Mouse (Mus musculus) T-helper 1 cell (primary cell): ENCODE results near the gene Gsg1l.

Source experiments
- in situ Hi-C: fragments of 300-600 bp; cut with MboI, MseI; formaldehyde crosslinking; loops from one replicate; pipeline ENCODE4 v1.15.1; 2025; ENCODE audit warnings: high pct_unique_total_duplicates

The Gsg1l gene

DNA sequence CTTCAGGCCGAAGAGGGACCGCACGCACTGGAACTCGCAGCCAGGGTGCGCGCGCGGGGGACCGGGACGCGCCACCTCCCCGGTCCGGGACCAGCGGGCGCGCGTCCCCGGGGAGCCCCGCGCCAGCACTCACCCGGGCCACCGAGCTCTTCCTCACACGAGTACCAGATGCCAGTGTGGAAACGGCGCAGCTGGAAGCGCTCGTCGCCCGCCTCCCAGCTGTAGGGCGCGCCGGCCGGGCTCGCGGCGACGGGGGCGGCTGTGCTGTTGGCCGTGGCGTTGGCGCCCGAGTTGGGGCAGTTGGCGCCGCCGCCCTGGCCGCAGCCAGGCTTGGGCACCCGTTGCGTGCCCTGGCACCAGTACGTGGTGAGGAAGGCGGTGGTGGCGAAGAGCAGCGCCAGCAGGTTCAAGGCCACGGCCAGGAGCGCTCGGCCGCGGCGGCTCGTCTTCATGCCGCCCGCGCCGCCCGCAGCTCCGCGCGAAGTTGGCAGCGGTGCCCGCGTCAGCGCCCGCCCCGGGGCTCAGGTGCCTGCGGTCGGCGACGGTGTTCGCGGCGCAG lies 405 bp downstream of the Gsg1l start:
- in situ Hi-C loops, result no loop called here

DNA sequence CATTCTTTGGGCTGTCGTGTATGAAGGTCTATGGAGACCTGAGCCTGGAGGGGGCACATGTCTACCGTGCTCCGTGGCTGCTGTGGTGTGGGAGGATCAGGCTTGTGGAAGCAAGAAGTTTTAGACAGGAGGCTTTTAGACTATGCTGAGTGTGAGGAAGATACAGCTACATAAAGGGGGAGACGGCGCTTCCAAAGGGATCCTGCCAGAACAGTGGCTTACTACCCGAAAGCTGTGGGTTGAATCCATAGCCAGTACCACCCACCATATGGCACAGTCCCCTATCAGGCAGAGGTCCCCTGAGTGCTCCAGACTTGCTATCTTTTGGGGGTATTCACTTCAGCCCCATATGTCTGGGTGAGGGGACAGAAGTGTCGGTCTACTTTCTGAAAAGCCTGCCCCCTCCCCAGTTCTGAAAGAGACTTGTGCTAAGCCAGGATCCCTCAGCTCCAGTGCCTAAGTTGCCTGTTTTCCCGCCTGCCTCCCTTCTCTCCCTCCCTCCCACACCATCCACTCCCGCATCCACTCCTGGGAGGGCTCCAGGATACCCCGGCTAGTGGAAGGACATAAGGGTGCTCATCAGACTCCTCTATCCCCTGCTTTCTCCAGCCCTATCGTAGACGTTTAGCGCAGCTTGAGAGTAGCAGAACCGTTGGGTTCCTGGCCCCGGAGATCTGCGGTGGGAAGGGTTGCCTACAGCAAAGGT lies 1.1 kb downstream of the Gsg1l start:
- in situ Hi-C loops, result no loop called here

DNA sequence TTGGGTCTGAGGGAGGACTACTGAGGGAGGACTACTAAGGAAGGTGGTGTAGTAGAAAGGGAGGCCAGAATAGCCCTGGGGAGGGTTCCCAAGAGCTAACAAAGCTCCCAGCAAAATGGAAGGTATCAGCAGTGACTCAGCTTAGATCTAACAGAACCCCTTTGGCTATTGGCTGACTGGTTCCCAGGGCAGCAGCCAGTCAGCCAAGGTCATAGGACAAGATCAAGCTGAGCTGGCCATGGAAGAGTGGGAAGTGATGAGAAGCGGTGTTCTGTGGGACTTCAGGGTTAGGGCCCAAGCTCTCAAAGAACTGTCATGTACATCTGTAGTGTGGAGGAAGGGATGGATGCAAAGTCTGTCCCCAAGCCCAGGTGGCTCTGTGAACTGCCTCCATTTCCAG lies 5.3 kb downstream of the Gsg1l start:
- in situ Hi-C loops, result no loop called here

DNA sequence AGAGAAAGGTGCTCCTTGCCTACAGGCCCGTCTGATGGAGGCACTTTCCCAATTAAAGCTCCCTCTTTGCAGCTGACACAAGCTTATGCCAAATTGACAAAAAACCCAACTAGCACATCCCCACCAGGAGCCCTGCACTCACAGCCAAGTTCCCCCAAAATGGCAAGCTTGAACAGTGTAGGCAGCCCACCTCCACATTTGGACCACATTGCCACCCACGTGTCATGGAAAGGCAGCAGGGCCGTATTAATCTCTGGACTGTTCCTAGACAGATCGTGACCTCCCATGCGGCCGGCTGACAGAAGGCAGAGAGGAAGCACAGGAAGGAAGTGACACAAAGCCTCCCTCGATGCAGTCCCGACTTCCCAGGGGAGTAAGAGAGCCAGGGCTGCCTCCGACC lies 7.2 kb downstream of the Gsg1l start:
- in situ Hi-C loops, result no loop called here

DNA sequence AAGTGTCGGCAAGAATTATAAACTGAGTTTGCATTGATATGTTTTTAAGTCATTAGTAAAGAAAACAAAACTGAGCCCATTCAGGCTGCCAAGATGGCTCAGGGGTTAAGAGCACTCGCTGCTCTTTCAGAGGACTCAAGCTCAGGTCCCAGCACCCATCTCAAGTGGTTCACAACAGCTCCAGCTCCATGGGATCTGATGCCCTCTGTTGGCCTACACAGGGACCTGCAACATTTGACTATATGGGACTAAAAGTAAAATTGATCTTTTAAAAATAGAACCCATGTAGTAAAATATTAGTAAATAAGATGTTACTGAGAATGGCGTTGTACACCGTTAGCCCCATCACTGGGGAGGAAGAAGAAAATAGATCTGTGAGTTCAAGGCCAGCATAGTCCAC lies 11.9 kb downstream of the Gsg1l start:
- in situ Hi-C loops, result no loop called here

DNA sequence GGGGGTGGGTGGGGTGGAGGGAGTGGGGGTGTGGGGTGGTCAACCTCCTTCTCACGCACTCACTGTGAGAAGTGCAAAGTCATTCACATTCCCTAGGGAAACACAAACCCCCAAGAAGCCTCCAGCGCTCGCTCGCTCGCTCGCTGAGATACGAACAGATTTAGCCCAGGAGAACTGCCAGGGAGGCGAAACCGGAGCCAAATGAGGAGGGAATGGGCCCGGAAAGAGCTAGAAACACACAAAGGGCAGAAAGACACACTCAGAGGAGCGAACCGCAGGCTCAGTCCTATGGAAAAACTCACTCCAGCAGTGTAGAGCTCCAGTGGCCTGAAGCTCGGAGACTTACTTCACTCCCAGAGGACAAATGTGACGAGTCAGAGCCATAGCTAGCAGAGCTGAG lies 15.4 kb downstream of the Gsg1l start:
- in situ Hi-C loops, result no loop called here

DNA sequence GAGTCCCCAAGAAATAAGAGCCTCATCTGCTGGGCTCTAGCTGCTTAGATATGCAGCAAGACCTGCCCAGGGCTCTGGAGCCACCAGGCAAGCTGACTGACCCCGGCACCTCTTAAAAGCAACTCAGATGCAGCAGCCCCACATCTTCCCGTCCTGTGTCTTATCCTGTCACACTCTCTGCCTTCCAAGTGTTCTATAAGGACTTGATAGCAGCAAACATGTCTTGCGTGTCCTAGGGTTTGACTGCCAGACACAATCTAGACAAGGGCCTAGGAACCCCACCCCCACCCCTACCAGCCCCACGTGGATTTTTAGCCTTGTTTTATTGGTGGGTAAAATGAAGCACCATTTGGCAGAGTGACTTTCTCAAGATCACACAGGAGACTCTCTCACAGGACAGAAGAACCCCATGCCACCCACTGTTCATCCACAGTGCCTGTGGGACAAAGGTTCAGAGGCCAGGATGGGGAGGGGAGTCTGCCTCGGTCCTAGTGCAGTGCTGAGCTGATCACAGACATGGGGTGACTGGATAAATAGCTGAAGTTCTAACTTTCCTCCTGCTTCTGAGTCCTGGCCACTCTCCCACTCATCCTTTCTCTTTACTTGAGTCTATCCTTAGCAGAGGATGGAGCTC lies 16.9 kb downstream of the Gsg1l start:
- in situ Hi-C loops, result no loop called here

DNA sequence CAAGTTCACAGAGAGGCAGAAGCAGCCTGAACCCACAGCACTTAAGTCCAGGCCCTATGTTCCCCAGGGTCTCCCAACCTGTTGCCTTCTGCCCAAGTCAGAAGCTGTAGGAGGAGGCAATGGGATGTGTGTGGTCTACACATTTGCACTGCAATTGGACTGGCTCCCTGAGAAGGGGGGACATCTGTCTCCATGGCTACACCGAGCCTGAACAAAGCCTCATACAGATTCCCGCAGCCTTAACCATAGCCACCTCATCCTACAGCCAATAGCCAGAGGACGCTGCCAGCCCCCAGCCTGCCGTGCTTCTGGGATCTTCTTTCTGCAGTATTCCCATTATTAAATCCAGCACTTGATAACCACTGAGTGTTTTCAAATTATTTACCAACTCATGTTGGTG lies 20.0 kb downstream of the Gsg1l start:
- in situ Hi-C loops, result no loop called here

DNA sequence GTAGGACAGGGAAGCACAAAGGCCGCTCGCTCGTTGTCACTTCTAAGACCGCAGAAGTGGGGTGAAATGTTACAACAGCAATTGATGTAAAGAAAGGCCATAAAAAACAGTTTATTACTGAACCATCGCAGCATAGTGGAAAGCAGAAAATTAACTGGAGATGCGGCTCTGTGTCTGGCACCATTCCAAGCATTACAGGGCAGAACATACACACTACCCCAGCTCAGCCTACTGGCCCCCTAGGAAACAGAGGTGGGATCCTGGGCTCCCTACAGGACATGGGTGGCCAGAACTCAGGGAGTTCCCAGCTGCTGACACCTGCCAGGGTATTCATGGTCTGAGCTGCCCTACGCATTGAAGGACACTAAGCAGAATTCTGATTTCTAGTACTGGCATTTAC lies 23.3 kb downstream of the Gsg1l start:
- in situ Hi-C loops, result loop anchor here (5.0 kb wide), 1 partner anchor 107 kb away; no protein-coding TSS in a partner anchor

DNA sequence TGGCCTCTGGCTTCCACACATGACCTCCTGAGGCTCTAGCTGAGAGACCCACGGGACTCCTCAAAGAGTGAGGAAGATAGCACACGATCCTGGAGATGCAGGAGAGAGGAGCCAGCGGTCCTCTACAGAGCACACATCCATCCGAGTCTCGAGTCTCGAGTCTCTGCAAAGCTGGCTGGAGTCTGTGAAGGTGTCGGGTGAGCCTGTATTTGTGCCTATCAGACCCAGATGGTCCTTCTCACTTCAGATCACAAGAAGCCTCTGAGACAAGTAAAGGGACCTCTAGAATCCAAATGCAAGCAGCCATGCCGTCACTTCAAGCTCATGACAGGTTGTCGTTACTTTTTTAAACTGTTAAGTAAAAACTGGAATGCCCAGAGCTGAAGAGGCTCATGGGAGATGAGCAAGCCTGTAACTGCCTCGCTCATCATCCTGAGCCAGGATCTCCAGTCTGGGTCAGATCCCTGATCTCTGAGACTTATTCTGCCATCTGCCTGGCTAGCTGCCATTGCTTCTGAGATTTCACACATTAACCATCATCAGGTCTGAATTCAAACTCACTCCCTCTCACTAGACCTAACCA lies 24.8 kb downstream of the Gsg1l start:
- in situ Hi-C loops, result loop anchor here (5.0 kb wide), 1 partner anchor 105 kb away; no protein-coding TSS in a partner anchor

DNA sequence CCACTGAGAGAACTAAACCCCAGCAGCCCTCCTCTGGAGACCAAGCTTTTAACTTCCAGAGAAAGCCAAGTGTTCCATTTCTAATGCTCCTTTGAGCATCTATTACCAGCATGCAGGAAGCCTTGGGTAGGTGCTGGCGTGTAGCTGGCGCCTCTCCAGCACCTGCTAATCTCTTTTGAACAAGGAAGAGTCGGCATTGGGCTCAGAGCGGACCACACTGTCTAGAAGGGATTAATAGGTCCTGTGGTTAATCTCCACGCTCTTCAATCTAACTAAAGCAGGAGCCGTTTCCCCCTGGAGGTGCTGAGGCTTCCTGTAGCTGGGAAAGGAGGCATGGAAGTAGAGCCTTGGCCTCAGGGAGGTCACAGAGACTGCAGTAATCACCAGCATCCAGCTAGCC lies 27.6 kb downstream of the Gsg1l start:
- in situ Hi-C loops, result no loop called here

DNA sequence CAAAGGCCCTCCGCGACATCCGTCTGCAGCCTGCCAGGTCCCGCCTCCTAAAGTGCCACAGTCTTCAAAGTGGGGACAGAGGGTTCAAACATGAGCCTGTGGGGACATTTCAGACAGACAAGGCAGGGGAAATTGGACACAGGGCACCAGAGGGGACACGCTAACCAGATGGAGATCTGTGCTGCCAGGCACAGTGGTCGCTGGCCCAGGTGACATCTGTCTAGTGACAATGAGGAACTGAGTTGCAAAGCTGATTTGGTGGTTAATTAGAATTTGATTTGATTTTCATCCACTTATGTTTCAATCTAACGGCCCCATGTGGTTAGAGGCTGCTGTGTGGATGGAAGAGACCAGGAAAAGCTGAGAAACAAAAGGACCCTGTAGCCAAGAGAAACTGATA lies 28.6 kb downstream of the Gsg1l start:
- in situ Hi-C loops, result no loop called here

DNA sequence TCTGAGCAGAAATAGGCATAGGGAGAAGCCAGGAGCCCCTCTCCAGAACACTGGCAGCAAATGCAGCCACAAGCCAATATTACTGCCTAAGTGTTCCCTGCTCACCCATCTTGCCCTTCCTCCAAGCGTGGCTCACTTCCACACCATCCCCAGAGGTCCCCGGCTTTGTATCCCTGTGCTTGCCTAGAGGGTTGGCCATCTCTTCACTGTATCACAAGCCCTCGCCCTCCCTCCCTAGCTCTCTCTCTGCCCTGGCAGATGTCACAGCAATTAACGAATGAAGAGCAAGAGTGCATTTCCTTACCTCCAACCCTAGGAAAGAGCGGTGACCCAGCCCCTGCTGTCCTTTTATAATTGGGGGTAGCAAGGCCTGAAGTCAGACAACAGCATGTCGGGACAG lies 30.3 kb downstream of the Gsg1l start:
- in situ Hi-C loops, result no loop called here

DNA sequence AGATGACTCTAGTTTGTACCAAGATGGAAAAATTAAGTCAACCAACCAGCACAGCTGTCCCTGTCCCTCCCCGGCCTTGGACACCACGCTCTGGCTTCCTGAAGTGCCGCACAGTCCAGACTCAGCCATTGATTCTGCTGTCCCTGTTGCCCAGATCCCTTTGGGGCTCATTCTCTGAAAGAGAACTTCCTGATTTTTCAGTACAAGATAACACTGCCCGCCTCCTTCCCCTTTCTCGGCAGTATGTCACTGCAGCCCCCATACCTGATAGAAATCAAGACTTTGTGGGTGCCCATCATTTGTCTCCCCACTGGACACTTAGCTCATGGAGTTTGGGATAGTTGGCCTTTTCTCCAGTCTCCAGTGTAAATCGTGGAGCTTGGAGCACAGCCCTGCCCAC lies 37.1 kb downstream of the Gsg1l start:
- in situ Hi-C loops, result no loop called here

DNA sequence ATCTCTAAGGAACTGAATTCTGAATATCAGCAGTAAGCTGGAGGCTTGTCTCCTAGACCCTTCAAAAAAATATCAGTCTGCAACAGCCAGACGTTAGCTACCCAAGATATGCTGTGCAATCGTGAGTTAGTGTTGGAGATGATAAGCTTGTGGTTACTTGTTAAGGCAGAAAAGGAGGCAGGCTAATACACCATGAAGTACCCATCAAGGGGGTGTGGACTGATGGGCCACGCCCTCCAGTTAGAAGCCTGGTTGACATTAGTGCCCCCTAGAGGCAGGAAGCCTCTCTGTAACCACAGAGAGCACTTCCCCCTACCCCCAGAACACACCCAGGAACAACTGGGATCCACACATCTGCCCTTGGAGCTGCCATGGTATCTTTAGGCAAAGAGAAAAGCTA lies 39.9 kb downstream of the Gsg1l start:
- in situ Hi-C loops, result no loop called here

DNA sequence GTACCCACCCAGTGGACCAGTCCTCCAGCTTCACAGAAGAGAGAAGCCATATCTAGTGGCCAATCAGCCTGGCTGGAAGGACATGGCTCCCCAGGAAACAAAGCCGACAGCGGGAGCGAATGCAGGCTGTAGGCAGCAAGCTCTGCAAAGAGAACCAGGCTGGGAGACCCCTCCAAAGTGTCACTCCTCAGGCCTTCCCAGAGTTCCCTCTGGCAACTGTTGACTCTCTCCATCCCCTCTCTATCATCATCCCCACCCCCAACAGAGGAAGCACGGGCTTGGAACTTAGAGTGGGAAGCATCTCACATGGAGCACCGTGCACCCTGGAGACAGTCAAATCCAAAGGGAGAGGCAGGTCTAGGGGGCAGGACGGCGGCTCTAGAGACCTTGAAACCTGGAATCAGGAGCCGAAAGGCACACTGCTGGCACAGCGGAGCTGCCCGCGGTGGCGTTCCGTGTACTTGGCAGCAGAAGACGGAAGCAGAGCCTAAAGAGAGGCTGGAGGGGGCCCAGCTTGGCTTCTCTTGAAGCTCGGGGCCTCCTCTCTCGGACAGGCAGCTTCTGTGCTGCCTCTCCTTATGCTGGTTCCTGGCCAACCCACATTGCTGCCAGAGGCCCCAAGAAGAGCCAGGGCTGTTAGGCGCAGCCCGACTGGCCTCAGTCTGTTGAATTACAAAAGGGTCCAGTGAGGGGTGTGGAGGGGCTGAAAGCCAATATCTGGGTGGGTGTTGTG lies 41.3 kb downstream of the Gsg1l start:
- in situ Hi-C loops, result no loop called here

DNA sequence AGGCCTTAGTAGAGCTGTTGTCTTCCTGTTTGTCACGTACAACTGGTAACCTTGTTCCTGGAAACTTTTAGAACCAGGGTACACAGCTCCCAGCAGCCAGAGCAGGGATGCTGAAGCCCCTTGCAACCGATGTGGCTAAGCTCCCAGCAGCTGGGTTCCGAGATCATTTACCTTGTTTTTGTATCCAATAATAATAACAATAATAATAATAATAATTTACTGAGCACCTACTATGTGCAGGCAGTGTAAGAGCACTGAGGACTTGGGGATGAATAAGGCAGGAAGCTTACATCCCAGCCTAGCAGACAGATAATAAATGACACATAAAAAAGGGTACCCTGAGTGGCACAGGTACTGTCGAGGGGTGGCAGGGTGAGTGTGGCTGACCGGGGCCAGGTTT lies 42.4 kb downstream of the Gsg1l start:
- in situ Hi-C loops, result no loop called here

DNA sequence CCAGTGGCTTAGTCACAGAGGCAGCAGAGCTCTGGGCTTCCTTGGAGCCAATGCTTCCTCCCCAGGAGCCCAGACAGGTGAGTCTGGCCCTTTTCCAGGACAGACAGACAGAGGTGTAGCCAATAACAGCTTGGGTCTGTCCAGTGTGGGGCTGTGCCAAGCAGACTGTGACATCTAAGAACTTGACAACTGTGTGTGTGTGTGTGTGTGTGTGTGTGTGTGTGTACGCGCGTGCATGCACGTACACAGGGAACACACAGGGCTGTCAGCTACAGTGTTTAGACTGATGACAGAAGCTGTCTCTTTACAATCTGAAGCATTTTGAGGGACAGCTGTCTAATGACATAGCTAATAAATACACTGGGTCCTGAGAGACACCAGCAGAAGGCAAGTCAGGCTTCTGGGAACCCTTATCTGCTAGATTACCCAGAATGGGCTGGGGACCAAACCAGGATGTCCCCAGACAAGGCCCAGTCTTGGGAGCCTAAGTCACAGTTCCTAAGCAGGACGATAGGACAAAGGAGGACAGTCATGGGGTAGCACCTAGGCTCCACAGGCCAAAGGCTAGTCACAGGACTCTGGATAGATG lies 42.9 kb downstream of the Gsg1l start:
- in situ Hi-C loops, result no loop called here

DNA sequence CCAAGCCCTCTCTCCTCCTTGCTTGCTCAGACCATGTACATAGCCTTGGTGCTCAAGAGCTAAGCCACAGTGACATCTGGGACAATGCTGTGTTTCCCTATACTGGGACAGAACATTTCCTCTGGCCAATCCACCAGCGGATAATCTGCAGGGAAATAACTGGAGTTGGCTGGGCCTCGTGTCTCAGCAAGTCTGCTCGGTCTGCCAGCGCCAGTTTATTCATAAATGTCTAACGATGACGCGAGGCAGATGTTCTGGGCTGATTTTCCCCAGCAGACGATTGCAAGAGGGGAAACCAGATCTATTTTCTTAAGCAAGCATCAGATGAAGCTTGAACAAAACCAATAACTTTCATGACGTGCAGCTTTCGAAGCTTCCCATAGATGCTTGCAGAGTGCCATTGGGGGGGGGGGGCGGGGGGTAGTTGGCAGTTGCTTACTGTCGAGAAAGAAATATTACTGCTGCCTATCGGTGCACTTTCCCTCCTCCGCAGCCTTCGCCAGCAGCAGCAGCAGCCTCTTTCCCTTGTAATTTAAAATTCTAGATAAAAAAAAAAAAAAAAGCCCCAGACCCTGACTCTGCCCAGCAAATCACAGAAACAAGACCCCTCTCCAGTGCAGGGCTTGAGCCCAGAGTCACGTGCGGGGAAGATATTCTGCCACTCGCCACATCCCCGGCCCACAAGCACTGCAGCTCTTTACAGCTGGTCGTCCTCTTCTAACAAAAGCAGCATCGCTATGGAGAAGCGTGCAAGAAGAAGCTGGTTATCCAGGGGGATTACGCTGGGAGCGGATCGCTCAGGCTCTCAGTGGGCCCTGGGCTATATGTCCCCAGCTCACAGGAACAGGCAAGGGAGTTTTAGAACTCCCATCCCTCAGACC lies 43.6 kb downstream of the Gsg1l start:
- in situ Hi-C loops, result no loop called here

DNA sequence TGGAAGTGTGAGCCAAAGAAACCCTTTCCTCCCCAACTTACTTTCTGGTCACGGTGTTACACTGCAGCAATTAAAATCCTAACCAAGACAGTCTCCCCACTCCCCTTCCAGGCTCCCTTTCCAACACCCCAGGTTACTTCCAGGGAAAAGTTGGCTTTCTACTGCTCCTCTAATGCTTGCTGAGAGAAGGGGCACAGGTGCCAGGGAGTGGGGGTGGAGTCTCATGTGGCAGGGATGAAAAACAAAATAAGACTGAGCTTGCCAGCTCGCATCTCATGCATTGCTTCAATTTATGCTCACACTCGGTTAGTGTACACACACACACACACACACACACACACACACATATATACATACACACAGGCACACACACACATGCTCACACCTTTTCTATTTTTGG lies 46.9 kb downstream of the Gsg1l start:
- in situ Hi-C loops, result no loop called here

DNA sequence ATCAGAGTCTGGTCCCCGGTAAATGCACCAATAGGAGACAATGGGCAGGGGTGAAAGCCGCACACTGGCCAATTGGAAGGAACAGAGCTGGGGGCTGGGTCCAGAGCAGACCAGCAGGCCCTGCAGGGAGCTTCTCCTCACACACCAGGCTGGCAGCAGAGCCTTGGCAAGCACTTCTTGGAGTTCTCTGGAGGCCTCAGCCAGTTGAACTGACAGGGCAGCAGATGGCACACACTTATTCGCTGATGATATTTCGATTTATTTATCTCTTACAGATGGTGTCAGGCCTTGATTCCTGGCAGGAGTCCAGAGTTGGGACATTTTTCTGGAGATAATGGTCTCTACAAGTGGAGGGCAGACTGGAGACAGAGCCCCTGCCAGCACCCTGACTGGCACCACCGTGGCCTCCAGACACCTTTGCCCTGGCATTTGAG lies 49.4 kb downstream of the Gsg1l start:
- in situ Hi-C loops, result no loop called here
